Mouse (Mus musculus): Measurements from ENCODE around the gene Inpp4b.

Inpp4b gene

DNA sequence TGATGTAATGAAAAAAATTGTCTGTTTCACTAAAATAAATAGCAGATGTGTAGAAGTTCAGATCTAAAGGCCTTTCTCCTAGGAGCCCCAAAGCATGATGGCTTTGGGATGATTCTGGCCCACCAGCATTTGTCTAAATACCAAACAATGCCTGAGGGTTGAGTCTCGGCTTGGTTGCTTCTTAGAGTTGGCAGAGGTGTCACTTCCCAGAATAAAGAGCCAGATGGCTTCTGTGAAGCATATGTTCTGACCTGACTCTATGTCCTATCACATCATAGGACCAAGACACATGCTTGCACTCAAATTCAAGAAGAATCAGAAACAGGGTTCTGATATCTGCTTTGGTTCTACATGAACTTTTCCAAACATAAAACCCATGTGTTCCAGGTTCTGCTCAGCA is 365.1 kb downstream of the Inpp4b start:
- no peak for DNase-seq (ENCODE audit: low spot score)

DNA sequence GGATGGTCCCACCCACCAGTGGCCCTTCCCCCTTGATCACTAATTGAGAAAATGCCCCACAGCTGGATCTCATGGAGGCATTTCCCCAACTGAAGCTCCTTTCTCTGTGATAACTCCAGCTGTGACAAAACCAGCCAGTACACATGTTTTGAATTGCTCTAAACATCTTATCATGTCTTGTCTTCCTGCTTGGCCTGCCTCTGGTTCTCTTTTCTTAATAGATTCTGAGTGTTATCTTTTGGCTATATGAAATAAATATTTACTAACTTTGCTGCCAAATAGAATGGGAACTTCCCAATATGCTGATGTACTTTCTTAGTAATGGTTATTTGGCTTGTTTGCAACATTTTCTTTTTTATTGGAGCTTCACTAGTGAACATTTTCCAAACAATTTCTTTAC is 389.0 kb downstream of the Inpp4b start:
- DNase-seq (ENCODE audit: low spot score) = no peak

DNA sequence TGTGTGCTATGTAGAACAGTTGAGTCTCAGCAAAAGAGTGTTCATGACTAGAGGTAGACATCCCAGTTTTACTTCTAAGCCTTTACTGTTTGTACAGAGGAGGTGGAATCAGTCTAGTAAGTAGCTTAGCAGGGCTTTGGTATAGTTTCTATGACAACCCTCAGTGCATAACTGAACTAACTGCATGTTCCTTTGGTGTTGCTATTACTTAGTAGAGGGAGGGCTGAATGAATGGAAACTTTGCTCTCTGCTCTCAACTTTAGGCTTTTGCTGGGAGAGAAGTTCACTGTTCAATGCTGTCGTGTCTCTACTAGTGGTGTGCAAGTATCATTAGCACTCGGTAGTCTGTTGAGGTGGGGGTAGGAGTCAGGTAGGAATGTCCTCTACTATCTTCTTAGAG is 393.3 kb downstream of the Inpp4b start:
- no peak for DNase-seq (ENCODE audit: low spot score)

DNA sequence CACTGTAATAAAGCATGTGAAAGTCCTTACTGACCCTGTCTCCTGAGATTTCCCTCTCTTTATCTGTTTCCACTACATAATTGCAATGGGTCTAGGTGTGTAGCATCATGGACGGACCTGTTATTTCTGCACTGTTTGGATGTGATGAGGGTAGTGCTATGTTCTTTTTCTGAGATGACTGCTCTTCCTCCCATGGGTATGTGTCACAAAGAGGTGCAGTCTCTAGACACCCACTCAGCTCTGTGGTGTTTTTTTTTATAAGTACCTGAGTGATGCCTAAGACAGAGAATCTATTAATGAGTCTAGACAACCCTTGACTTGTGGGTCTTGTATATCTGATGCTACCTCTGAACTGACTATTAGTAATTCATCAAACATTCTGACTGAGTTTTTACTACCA is 393.7 kb downstream of the Inpp4b start:
- no peak for DNase-seq (ENCODE audit: low spot score)

GRCm38 (mm10) chr8:81742588-81742987 is 400.2 kb downstream of the Inpp4b start:
- DNase-seq (ENCODE audit: low spot score) = no peak

- DNase-seq (ENCODE audit: low spot score) = no peak
These were observed 400.7 kb downstream of the Inpp4b start for GRCm38 (mm10) chr8:81743040-81743439.

DNA sequence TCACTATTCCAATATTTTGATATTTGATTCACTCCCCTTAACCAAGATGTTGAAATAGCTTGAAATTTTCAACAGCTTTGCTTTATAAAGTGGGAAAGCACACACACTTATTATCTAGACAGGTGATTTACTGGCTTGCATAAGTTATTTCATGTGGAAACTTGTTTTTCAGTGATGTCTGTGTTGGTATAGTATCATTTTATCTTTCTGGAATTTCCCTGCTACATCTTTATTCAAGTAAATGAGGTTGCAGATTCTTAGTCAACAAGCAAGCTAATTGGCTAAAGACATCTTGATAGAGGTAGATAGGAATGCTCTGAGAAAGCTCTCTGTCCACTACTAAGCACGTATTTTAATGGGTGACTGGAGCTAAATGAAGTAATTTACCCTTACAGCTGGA is 403.1 kb downstream of the Inpp4b start:
- no peak for DNase-seq (ENCODE audit: low spot score)

DNA sequence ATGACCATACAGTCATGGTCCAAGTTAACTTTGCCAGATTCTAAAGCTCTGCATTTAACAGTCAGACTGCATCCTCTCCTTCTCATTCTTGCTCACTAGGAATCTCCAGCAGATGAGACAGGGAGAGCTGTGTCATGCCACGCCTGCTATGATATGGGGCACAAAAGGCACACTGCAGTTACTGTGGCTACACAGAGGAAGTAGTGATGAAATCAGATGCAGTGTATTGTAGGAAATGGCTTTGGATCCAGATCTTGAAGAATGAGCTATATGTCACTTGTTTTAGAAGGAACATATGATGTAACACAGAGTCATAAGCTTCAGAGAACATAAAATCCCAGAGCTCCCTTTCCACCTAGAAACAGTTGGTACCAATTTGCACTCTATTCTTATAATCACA is 408.8 kb downstream of the Inpp4b start:
- no peak for DNase-seq (ENCODE audit: low spot score)

GRCm38 (mm10) chr8:81756663-81757062 is 414.3 kb downstream of the Inpp4b start:
- no peak for DNase-seq (ENCODE audit: low spot score)

DNA sequence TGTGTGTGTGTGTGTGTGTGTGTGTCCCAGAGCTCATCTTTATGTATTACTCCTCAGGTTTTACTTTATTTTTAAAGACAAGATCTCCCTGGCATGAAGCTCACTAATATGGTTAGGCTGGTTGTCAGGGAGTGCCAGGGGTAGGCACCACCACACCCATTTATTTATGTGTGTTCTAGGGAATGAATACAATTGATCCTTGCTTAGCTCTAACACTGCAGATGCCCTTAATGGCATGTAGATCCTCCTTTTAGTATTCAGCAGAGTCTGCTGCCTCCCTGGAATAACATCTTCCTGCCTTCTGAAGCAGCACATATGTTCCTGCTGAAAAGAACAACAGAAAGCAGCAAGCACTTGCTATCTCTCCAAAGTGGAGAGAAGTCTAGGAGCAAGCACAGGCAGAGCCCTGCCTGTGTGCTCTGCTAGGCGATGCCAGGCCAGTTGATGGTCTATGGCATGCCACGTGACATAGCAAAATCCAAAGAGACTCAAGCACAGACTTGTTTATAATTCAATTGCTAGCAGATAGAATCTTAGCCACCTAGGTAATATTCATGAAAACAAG is 415.3 kb downstream of the Inpp4b start:
- no peak for DNase-seq (ENCODE audit: low spot score)

GRCm38 (mm10) chr8:81761466-81761865 is 419.1 kb downstream of the Inpp4b start:
- DNase-seq (ENCODE audit: low spot score) = no peak

DNA sequence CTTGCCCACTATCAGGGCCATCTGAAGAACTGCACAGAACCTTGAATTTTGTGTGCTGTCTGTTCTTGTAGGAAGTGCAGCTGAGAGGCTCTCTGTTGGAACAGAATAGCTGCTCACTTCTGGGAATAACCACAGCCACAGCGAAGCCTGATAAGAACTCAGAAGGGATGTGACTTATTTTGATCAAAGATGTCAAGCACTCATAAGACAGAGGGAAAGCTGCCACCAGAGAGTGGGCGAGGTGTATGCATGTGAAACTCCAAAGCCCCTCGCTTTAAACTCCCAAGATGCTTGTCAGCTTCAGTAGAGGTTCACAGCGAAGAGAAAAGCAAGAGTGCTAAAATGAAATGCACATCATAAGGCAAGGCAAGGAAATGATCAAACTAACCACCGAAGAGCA is 423.7 kb downstream of the Inpp4b start:
- DNase-seq (ENCODE audit: low spot score) = no peak

DNA sequence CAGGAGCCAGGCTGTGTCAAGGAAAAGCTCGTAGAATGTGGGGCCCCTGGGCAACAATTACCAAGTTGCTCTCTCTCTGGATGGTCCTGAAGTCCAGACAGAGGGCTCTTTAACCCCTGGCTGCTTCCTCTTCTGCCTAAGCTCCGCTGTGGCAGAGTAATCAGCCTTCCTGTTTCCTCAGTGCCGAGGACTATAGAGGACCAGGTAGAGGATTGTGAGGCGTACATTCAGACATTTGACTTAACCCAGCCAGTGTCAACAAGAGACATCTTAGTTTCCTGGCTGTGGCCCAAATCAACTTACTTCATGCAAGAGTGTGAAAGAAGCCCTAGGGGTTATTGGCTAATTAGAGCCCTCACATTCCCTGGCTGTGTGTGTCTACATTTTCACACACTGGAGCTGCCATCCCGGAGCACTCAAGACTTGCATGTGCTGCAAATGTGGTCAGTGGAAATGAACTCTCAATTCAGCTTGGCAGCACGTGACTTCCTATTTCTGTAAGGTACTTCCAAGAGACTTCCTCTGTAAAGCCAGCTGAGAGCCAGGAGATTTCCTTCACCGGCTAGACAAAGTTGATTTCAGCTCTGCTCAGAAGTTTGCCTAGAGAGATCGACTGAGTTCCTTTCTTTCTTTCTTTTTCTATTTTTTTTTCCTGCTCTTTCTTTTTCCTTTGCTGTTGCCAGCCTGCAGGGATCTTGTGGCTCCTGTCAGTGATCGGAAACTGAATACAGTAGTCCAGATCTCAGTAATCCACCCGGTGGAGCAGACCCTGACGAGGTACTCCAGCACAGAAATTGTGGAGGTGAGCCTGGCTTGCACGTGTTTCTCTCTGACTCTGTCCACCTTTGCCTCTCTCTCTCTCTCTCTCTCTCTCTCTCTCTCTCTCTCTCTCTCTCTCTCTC is 425.3 kb downstream of the Inpp4b start:
- DNase-seq (ENCODE audit: low spot score) = peak; percentile 60

DNA sequence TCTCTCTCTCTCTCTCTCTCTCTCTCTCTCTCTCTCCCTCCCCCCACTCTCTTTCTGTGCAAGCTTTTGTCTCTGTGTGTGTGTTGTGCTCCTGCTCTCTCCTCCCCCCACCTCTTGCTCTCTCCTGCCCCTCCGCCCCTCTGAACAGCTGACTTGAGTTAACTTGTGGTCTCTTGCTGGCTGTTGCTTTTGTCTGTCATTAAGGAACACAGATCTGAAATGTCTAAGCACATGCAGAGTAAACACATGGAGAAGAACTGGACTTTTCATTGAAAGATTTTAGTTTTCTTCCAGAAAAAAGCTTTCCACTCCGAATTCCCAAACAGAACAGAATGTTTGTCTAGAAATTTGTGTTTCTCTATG is 425.9 kb downstream of the Inpp4b start:
- DNase-seq (ENCODE audit: low spot score) = peak; percentile 74

- no peak for DNase-seq (ENCODE audit: low spot score)
These were observed 426.5 kb downstream of the Inpp4b start for GRCm38 (mm10) chr8:81768731-81769445.

GRCm38 (mm10) chr8:81770603-81771276 is 428.4 kb downstream of the Inpp4b start:
- DNase-seq (ENCODE audit: low spot score) = no peak

DNA sequence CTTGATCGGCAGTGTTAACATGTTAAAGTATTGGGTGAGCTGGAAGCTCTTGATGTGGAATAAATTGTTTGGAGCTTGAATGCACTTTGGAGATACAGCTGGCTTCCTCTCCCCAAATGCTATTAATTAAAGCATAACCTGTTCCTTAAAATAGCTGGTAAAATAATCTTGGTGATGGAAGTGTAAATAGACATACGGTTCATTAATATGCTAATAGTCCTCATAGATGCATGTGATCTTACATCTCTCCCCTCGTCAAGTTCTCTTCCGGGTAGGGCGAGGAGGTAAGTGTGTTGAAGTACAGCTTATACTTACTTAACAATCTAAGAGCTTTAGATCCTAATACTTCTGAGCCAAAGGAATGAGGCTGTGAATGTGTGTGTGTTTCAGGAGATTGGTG is 430.5 kb downstream of the Inpp4b start:
- DNase-seq (ENCODE audit: low spot score) = no peak

- DNase-seq (ENCODE audit: low spot score) = no peak
These were observed 431.1 kb downstream of the Inpp4b start for GRCm38 (mm10) chr8:81773305-81773965.

GRCm38 (mm10) chr8:81774010-81774409 is 431.7 kb downstream of the Inpp4b start:
- no peak for DNase-seq (ENCODE audit: low spot score)

DNA sequence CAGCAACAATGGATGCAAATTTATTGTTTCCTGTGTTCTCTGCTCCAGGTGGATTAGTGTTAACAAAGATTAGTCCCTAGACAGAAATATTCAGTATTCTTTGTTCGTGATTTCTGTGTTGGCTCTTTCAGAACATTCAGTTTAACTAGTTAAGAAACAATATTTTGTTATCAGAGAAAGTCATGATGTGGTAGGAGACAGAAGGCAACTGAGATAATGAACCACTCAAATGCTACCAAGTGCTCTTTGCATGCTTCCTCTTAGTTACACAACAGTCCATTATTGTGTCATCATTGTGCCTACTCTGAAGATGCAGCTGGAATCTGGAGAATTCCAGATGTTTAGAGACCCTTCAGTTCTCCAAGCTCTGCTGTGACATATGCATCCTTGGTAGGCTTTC is 432.1 kb downstream of the Inpp4b start:
- DNase-seq (ENCODE audit: low spot score) = no peak

GRCm38 (mm10) chr8:81776516-81777237 is 434.3 kb downstream of the Inpp4b start:
- no peak for DNase-seq (ENCODE audit: low spot score)
